Mouse (Mus musculus): ENCODE measurements at regions not wholly inside any gene's neighbourhood (a gene's known extent, or its start where the extent isn't known, plus 50 kb on each side); places are given as distances from the start of the nearest gene placed in this dataset.

GRCm38 (mm10) chr17:4866026-4866896, 127.9 kb upstream of the Arid1b start:
- ATAC-seq (ENCODE audit: low read depth) (no peak), DNase-seq (no peak)
- 46% methylated on average over 17 of the region's 17 CpGs for WGBS (ENCODE audit: insufficient replicate concordance)
- Histone ChIP-seq H3K4me2 (no peak overlapping the region), H3K9ac (no peak overlapping the region), H3K4me1 (replicated peaks) (no peaks in the 10 kb centered on the region), H3K4me3 (replicated peaks) (no peak overlapping the region), H3K27ac (no peak overlapping the region), H3K27me3 (no peaks in the 10 kb centered on the region; the same call in 1 of the 2 replicates), H3K9me3 (replicated peaks) (no peaks in the 10 kb centered on the region), H3K36me3 (no peaks in the 10 kb centered on the region)

GRCm38 (mm10) chr17:4867083-4867482, 127.0 kb upstream of the Arid1b start:
- H3K9me3 ChIP-seq (replicated peaks) = no peaks in the 10 kb centered on the region
- H3K9ac ChIP-seq = no peak overlapping the region
- 75% methylated on average over 5 of the region's 5 CpGs for WGBS (ENCODE audit: insufficient replicate concordance)
- ATAC-seq (ENCODE audit: low read depth) (no peak), DNase-seq (no peak)
- H3K4me3 ChIP-seq (replicated peaks) = no peak overlapping the region
- no peak overlapping the region for H3K4me2 ChIP-seq
- H3K27ac ChIP-seq = no peak overlapping the region
- H3K36me3 ChIP-seq = no peaks in the 10 kb centered on the region
- H3K4me1 ChIP-seq (replicated peaks) = no peaks in the 10 kb centered on the region
- H3K27me3 ChIP-seq = no peaks in the 10 kb centered on the region; the same call in 1 of the 2 replicates

- Histone ChIP-seq H3K9me3 (replicated peaks) (no peaks in the 10 kb centered on the region), H3K9ac (no peak overlapping the region), H3K27ac (no peak overlapping the region), H3K4me3 (replicated peaks) (no peak overlapping the region), H3K36me3 (no peaks in the 10 kb centered on the region), H3K4me1 (replicated peaks) (no peaks in the 10 kb centered on the region), H3K4me2 (no peak overlapping the region), H3K27me3 (no peaks in the 10 kb centered on the region; the same call in 1 of the 2 replicates)
- DNase-seq = no peak
- no peak for ATAC-seq (ENCODE audit: low read depth)
- WGBS (ENCODE audit: insufficient replicate concordance) = 44% methylated on average over 9 of the region's 9 CpGs
Observed at GRCm38 (mm10) chr17:4867754-4868445, 126.2 kb upstream of the Arid1b start.

GRCm38 (mm10) chr17:4868446-4868825, 125.7 kb upstream of the Arid1b start:
- H3K4me1 ChIP-seq (replicated peaks) = no peaks in the 10 kb centered on the region
- no peaks in the 10 kb centered on the region; the same call in 1 of the 2 replicates for H3K27me3 ChIP-seq
- no peak overlapping the region for H3K27ac ChIP-seq
- 68% methylated on average over 10 of the region's 10 CpGs for WGBS (ENCODE audit: insufficient replicate concordance)
- no peak for ATAC-seq (ENCODE audit: low read depth)
- H3K9me3 ChIP-seq (replicated peaks) = no peaks in the 10 kb centered on the region
- no peaks in the 10 kb centered on the region for H3K36me3 ChIP-seq
- no peak overlapping the region for H3K9ac ChIP-seq
- H3K4me3 ChIP-seq (replicated peaks) = no peak overlapping the region
- no peak overlapping the region for H3K4me2 ChIP-seq
- no peak for DNase-seq

GRCm38 (mm10) chr17:4868861-4869260, 125.3 kb upstream of the Arid1b start:
- ATAC-seq (ENCODE audit: low read depth) = no peak
- Histone ChIP-seq H3K4me3 (replicated peaks) (no peak overlapping the region), H3K4me2 (no peak overlapping the region), H3K27me3 (no peaks in the 10 kb centered on the region; the same call in 1 of the 2 replicates), H3K36me3 (no peaks in the 10 kb centered on the region), H3K9me3 (replicated peaks) (no peaks in the 10 kb centered on the region), H3K9ac (no peak overlapping the region), H3K27ac (no peak overlapping the region), H3K4me1 (replicated peaks) (no peaks in the 10 kb centered on the region)
- DNase-seq = no peak
- WGBS (ENCODE audit: insufficient replicate concordance) = 64% methylated on average over 5 of the region's 5 CpGs

GRCm38 (mm10) chr17:4871267-4871666, 122.9 kb upstream of the Arid1b start:
- Histone ChIP-seq H3K4me3 (replicated peaks) (no peak overlapping the region), H3K27ac (no peak overlapping the region), H3K4me2 (no peak overlapping the region), H3K27me3 (no peaks in the 10 kb centered on the region), H3K36me3 (no peaks in the 10 kb centered on the region), H3K9ac (no peak overlapping the region), H3K4me1 (replicated peaks) (no peaks in the 10 kb centered on the region), H3K9me3 (replicated peaks) (no peaks in the 10 kb centered on the region)
- DNase-seq (no peak), ATAC-seq (ENCODE audit: low read depth) (no peak)
- 43% methylated on average over 2 of the region's 2 CpGs for WGBS (ENCODE audit: insufficient replicate concordance)

- Histone ChIP-seq H3K9ac (no peak overlapping the region), H3K27me3 (no peaks in the 10 kb centered on the region), H3K4me3 (replicated peaks) (no peak overlapping the region), H3K4me2 (no peak overlapping the region), H3K27ac (no peak overlapping the region), H3K36me3 (no peaks in the 10 kb centered on the region), H3K4me1 (replicated peaks) (no peaks in the 10 kb centered on the region), H3K9me3 (replicated peaks) (no peaks in the 10 kb centered on the region)
- whole genome bisulfite sequencing (ENCODE audit: insufficient replicate concordance) = 70% methylated on average over 2 of the region's 2 CpGs
- ATAC-seq (ENCODE audit: low read depth) (no peak), DNase-seq (no peak)
Observed at GRCm38 (mm10) chr17:4874459-4874858, 119.7 kb upstream of the Arid1b start.

GRCm38 (mm10) chr17:4875086-4876046, 118.8 kb upstream of the Arid1b start:
- H3K36me3 ChIP-seq = no peaks in the 10 kb centered on the region
- H3K27me3 ChIP-seq = no peaks in the 10 kb centered on the region
- H3K9ac ChIP-seq = no peak overlapping the region
- H3K9me3 ChIP-seq (replicated peaks) = no peaks in the 10 kb centered on the region
- H3K4me1 ChIP-seq (replicated peaks) = no peaks in the 10 kb centered on the region
- no peak overlapping the region for H3K27ac ChIP-seq
- H3K4me3 ChIP-seq (replicated peaks) = no peak overlapping the region
- no peak overlapping the region for H3K4me2 ChIP-seq
- ATAC-seq (ENCODE audit: low read depth) (no peak), DNase-seq (no peak)
- 56% methylated on average over 10 of the region's 10 CpGs for WGBS (ENCODE audit: insufficient replicate concordance)

GRCm38 (mm10) chr17:4876431-4876830, 117.7 kb upstream of the Arid1b start:
- Histone ChIP-seq H3K27ac (no peak overlapping the region), H3K4me3 (replicated peaks) (no peak overlapping the region), H3K4me2 (no peak overlapping the region), H3K27me3 (no peaks in the 10 kb centered on the region), H3K4me1 (replicated peaks) (no peaks in the 10 kb centered on the region), H3K9me3 (replicated peaks) (no peaks in the 10 kb centered on the region), H3K36me3 (no peaks in the 10 kb centered on the region), H3K9ac (no peak overlapping the region)
- ATAC-seq (ENCODE audit: low read depth) = no peak
- DNase-seq = no peak
- WGBS (ENCODE audit: insufficient replicate concordance) = 79% methylated on average over 4 of the region's 4 CpGs

- 54% methylated on average over 5 of the region's 5 CpGs for WGBS (ENCODE audit: insufficient replicate concordance)
- no peak overlapping the region for H3K4me2 ChIP-seq
- no peaks in the 10 kb centered on the region for H3K9me3 ChIP-seq (replicated peaks)
- no peaks in the 10 kb centered on the region for H3K27me3 ChIP-seq
- no peaks in the 10 kb centered on the region for H3K4me1 ChIP-seq (replicated peaks)
- no peak overlapping the region for H3K27ac ChIP-seq
- ATAC-seq (ENCODE audit: low read depth) (no peak), DNase-seq (no peak)
- H3K4me3 ChIP-seq (replicated peaks) = no peak overlapping the region
- H3K9ac ChIP-seq = no peak overlapping the region
- H3K36me3 ChIP-seq = no peaks in the 10 kb centered on the region
Observed at GRCm38 (mm10) chr17:4881473-4881872, 112.7 kb upstream of the Arid1b start.

- H3K27ac ChIP-seq = no peak overlapping the region
- no peaks in the 10 kb centered on the region for H3K36me3 ChIP-seq
- no peaks in the 10 kb centered on the region for H3K27me3 ChIP-seq
- no peak overlapping the region for H3K9ac ChIP-seq
- DNase-seq = no peak
- H3K9me3 ChIP-seq (replicated peaks) = no peaks in the 10 kb centered on the region
- H3K4me1 ChIP-seq (replicated peaks) = no peaks in the 10 kb centered on the region
- 62% methylated on average over 2 of the region's 2 CpGs for WGBS (ENCODE audit: insufficient replicate concordance)
- H3K4me2 ChIP-seq = no peak overlapping the region
- no peak overlapping the region for H3K4me3 ChIP-seq (replicated peaks)
- ATAC-seq (ENCODE audit: low read depth) = no peak
Observed at GRCm38 (mm10) chr17:4884083-4884482, 110.0 kb upstream of the Arid1b start.
